Mouse (Mus musculus) kidney, embryonic 14.5 days (tissue): ENCODE measurements around the gene Lrrc23. TPM values are rescaled to one million over a fixed set of nuclear protein-coding genes. Genes with fewer than 3 reads are reported as not detected.
A peak's percentile ranks its signal among the peaks of the same experiment; 100 is the strongest.

Source experiments
- ATAC-seq: fragments of 200-750 bp; cut with Nextera tagmentation; 2 replicates; pipeline ENCODE4 v1.8.0; 2017; ENCODE audit warnings: moderate number of reproducible peaks, mild to moderate bottlenecking, moderate TSS enrichment, moderate library complexity; ENCODE audit not compliant: low FRiP score, low TSS enrichment
- H3K27ac ChIP-seq: fragments of 300-500 bp; sonication (generic); 2 replicates; pipeline ENCODE4 v1.5.1; 2014; ENCODE audit warnings: low read depth, mild to moderate bottlenecking, low read length, moderate library complexity, mixed read lengths
- H3K27me3 ChIP-seq: fragments of 300-500 bp; sonication (generic); 2 replicates; pipeline ENCODE4 v1.6.1; 2014; ENCODE audit warnings: mild to moderate bottlenecking, low read length; ENCODE audit not compliant: control insufficient read depth, insufficient read depth
- H3K36me3 ChIP-seq: fragments of 300-500 bp; sonication (generic); 2 replicates; pipeline ENCODE4 v1.6.1; 2014; ENCODE audit warnings: low read length, mixed read lengths; ENCODE audit not compliant: control insufficient read depth, insufficient read depth
- H3K4me1 ChIP-seq: fragments of 300-500 bp; sonication (generic); 2 replicates; pipeline ENCODE4 v1.6.1; 2014; ENCODE audit warnings: low read length, mixed read lengths; ENCODE audit not compliant: control insufficient read depth, insufficient read depth
- H3K4me2 ChIP-seq: fragments of 300-500 bp; sonication (generic); replicated peaks from 2 replicates; pipeline ENCODE4 v1.6.1; 2014; ENCODE audit warnings: low read depth, mild to moderate bottlenecking, low read length
- H3K4me3 ChIP-seq: fragments of 300-500 bp; sonication (generic); 2 replicates; pipeline ENCODE4 v1.5.1; 2014; ENCODE audit warnings: mild to moderate bottlenecking, low read length
- H3K9ac ChIP-seq: fragments of 300-500 bp; sonication (generic); 2 replicates; pipeline ENCODE4 v1.6.1; 2014; ENCODE audit warnings: low read depth, mild to moderate bottlenecking, low read length, moderate library complexity
- H3K9me3 ChIP-seq: fragments of 300-500 bp; sonication (generic); 2 replicates; pipeline ENCODE4 v1.6.1; 2016; ENCODE audit warnings: low read length; ENCODE audit not compliant: control insufficient read depth
- WGBS: fragments of 180-500 bp; shearing (Covaris S2); extraction: QIAGEN DNeasy Blood & Tissue Kit; methylation state at CpG from one replicate; pipeline ENCODE4 v1.1.7; 2014; 5-methylcytosine and 5-hydroxymethylcytosine counted together
- polyA plus RNA-seq: library from polyadenylated mRNA; unstranded; fragments of >200 nt; fragmentation: Nextera tagmentation; extraction: Ambion mirVana; gene quantifications from 2 replicates; pipeline ENCODE4 v1.2.1, GENCODE M21; 2014

Lrrc23 gene
- polyA plus RNA-seq, 1 experiment from 2014 or later, result 0.39 TPM

DNA sequence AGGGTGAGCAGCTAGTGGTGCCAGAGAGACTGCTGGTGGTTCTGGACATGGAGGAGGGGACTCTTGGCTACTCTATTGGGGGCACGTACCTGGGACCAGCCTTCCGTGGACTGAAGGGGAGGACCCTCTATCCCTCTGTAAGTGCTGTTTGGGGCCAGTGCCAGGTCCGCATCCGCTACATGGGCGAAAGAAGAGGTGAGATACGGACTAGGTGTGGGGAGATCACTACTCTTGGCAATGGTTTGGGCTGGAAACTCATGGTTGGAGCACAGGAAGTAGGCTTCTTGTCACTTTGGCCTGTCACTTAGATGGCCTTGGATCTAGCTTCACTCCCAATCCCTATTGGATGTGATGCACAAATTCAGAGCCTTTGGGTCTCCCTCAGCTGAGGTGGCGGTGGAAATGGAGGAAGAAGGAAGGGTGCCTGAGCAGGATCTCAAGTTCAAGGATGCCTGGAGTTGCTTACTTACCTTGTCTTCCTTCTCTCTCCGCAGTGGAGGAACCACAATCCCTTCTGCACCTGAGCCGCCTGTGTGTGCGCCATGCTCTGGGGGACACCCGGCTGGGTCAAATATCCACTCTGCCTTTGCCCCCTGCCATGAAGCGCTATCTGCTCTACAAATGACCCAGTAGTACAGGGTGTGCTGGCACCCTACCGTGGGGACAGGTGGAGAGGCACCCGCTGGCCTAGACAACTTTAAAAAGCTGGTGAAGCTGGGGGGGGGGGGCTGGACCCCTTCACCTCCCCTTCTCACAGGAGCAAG is 30.4 kb upstream of the Lrrc23 start:
- Histone ChIP-seq H3K9me3 (no peaks in the 10 kb centered on the region), H3K27me3 (no peaks in the 10 kb centered on the region), H3K4me2 (peak overlapping the region; percentile 89), H3K4me3 (peak overlapping the region; percentile 53), H3K9ac (peak overlapping the region; percentile 64), H3K36me3 (peaks cover 24% of the 10 kb centered on the region), H3K27ac (peak overlapping the region; percentile 92; the same call in 1 of the 2 replicates), H3K4me1 (peaks cover 31% of the 10 kb centered on the region)
- ATAC-seq, result peak; percentile 0; the same call in 1 of the 2 replicates
- 50% methylated on average over 14 of the region's 14 CpGs for whole genome bisulfite sequencing

DNA sequence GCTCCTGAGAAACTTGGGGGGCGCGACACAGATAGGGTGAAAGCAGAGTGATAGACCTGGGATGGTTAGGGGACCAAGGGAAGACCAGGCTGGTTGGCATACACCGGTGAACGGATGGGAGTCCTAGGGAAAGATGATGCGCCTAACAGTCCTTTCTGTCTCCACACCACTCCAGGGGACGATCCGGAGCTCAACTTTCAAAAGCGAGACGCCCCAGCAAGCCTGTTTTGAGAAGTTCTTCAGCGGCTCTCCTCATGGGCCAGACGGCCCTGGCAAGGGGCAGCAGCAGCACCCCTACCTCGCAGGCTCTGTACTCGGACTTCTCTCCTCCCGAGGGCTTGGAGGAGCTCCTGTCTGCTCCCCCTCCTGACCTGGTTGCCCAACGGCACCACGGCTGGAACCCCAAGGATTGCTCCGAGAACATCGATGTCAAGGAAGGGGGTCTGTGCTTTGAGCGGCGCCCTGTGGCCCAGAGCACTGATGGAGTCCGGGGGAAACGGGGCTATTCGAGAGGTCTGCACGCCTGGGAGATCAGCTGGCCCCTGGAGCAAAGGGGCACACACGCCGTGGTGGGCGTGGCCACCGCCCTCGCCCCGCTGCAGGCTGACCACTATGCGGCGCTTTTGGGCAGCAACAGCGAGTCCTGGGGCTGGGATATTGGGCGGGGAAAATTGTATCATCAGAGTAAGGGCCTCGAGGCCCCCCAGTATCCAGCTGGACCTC is 29.7 kb upstream of the Lrrc23 start:
- peak; percentile 14 for ATAC-seq
- Histone ChIP-seq H3K36me3 (peaks cover 24% of the 10 kb centered on the region), H3K27ac (peak overlapping the region; percentile 92), H3K4me2 (peak overlapping the region; percentile 89), H3K9ac (peak overlapping the region; percentile 64), H3K4me3 (peak overlapping the region; percentile 53), H3K4me1 (peaks cover 26% of the 10 kb centered on the region), H3K27me3 (no peaks in the 10 kb centered on the region), H3K9me3 (no peaks in the 10 kb centered on the region)
- under 1% methylated on average over 35 of the region's 35 CpGs for WGBS

DNA sequence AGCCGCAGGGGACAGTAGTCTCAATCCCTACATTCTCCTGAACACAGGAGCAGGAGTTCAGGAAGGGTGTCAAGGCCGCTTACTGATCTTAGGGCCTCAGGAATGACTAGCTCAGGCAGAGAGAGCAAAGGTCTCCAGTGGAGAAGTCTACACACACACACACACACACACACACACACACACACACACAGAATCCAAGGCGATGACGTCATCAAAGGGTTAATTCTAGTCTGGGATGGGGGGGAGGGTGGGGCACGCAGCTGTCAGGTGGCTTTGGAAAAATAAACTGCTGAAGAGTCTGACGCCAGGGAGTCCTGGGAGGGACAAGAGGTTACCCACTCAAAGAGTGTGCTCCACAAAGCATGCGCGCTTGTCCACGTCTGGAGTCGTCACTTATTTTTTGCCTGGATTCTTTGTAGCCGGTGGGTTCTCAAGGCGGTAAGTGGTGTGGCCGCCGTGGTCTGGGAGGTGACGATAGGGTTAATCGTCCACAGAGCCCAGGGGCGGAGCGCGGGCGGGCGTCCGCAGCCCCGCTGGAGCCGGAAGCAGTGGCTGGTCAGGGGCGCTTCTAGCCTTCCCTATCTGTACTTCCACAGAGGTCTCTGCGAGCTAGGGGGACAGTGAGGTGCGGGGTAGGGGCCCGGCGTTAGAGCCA is 29.0 kb upstream of the Lrrc23 start, which contains the start of gene Spsb2:
Gene Spsb2 (plus strand): TSS at position 304 of the 655 bp plus-strand sequence.
- 3% methylated on average over 29 of the region's 29 CpGs for WGBS
- H3K4me1 ChIP-seq, result peaks cover 25% of the 10 kb centered on the region

DNA sequence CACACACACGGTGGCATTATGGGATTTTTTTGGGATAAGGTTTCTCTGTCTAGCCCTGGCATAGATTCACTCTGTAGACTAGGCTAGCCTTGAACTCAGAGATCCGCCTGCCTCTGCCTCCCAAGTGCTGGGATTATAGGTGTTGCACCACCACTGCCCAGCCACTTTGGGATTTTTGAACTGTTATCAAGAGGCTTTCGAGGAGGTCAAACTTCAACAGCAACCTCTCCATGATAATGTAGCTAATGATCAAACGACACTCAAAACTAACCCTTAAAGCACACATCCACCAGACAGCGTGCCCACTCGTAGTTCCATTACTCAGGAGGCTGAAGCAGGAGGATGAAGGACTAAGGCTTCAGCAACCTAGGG is 28.4 kb upstream of the Lrrc23 start:
- Histone ChIP-seq H3K4me2 (peak overlapping the region; percentile 89), H3K4me1 (peaks cover 25% of the 10 kb centered on the region), H3K9me3 (no peaks in the 10 kb centered on the region), H3K27ac (peak overlapping the region; percentile 92), H3K4me3 (peak overlapping the region; percentile 53), H3K9ac (peak overlapping the region; percentile 64; the same call in 1 of the 2 replicates), H3K36me3 (peaks cover 24% of the 10 kb centered on the region), H3K27me3 (no peaks in the 10 kb centered on the region)
- WGBS, result 79% methylated on average over 6 of the region's 6 CpGs
- ATAC-seq, result no peak

More for the DNA sequence above, 29.0 kb upstream of the Lrrc23 start, which contains the start of gene Spsb2:
- peaks cover 24% of the 10 kb centered on the region for H3K36me3 ChIP-seq
- H3K9ac ChIP-seq, result peak within 1 kb of the TSS; percentile 64
- H3K4me3 ChIP-seq, result peak within 1 kb of the TSS; percentile 53
- peak; percentile 65 for ATAC-seq
- no peaks in the 10 kb centered on the region for H3K27me3 ChIP-seq
- H3K4me2 ChIP-seq, result peak within 1 kb of the TSS; percentile 89
- H3K27ac ChIP-seq, result peak within 1 kb of the TSS; percentile 92
- H3K9me3 ChIP-seq, result no peaks in the 10 kb centered on the region

DNA sequence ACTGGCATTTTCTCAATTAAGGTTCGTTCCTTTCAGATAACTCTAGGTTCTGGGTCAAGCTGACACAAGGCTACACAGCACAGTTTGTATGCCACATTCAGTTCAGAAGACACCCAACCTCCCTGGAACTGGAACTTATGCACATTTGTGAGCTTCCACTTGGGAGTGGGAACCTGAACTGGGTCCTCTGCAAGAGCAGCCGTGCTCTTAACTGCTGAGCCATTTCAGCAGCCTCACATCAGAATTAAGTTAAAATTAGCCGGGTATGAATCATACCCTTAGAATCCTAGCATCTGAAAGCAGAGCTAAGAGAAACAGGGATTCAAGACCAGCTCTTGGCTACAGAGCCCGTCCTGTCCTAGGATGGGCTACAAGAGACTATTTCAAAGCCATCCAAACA is 27.8 kb upstream of the Lrrc23 start:
- 86% methylated on average over 4 of the region's 4 CpGs for WGBS
- H3K27ac ChIP-seq, result no peak overlapping the region
- H3K9me3 ChIP-seq, result no peaks in the 10 kb centered on the region

DNA sequence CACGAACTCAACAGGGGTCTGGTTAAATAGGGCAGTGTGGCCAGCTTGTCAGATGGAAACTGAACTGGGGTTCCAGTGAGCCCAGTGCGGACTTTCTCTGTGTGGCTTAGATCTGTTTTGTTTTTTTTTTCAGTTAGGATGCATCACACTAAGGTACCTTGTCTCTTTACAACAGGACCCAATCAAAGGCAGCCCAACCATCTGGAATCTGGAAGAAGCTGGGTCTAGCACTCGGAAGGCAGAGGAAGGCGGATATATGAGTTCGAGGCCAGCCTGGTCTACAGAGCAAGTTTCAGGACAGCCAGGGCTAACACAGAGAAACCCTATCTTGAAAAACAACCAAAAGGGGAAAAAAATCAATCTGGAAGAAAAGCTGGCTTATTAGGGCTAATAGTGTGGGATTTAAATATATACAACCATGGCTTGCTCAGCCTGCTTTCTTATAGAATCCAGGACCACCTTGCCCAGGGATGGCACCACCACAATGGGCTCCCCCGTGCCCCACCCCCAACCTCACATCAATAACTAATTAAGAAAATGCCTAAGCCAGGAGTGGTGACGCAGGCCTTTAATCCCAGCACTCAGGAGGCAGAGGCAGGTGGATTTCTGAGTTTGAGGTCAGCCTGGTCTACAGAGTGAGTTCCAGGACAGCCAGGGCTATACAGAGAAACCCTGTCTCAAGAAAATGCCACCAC is 27.1 kb upstream of the Lrrc23 start:
- H3K4me3 ChIP-seq, result peak overlapping the region; percentile 41; the same call in 1 of the 2 replicates
- no peaks in the 10 kb centered on the region for H3K9me3 ChIP-seq
- peaks cover 15% of the 10 kb centered on the region for H3K36me3 ChIP-seq
- peak overlapping the region; percentile 89 for H3K27ac ChIP-seq
- no peaks in the 10 kb centered on the region for H3K27me3 ChIP-seq
- peak overlapping the region; percentile 1; the same call in 1 of the 2 replicates for H3K9ac ChIP-seq
- peaks cover 21% of the 10 kb centered on the region for H3K4me1 ChIP-seq
- peak overlapping the region; percentile 57 for H3K4me2 ChIP-seq
- no peak for ATAC-seq
- 76% methylated on average over 7 of the region's 7 CpGs for WGBS

More for the DNA sequence above, 27.8 kb upstream of the Lrrc23 start:
- no peak overlapping the region for H3K9ac ChIP-seq
- ATAC-seq, result no peak
- no peaks in the 10 kb centered on the region for H3K27me3 ChIP-seq
- no peak overlapping the region for H3K4me3 ChIP-seq
- H3K4me2 ChIP-seq, result no peak overlapping the region
- H3K36me3 ChIP-seq, result peaks cover 23% of the 10 kb centered on the region
- H3K4me1 ChIP-seq, result peaks cover 25% of the 10 kb centered on the region

DNA sequence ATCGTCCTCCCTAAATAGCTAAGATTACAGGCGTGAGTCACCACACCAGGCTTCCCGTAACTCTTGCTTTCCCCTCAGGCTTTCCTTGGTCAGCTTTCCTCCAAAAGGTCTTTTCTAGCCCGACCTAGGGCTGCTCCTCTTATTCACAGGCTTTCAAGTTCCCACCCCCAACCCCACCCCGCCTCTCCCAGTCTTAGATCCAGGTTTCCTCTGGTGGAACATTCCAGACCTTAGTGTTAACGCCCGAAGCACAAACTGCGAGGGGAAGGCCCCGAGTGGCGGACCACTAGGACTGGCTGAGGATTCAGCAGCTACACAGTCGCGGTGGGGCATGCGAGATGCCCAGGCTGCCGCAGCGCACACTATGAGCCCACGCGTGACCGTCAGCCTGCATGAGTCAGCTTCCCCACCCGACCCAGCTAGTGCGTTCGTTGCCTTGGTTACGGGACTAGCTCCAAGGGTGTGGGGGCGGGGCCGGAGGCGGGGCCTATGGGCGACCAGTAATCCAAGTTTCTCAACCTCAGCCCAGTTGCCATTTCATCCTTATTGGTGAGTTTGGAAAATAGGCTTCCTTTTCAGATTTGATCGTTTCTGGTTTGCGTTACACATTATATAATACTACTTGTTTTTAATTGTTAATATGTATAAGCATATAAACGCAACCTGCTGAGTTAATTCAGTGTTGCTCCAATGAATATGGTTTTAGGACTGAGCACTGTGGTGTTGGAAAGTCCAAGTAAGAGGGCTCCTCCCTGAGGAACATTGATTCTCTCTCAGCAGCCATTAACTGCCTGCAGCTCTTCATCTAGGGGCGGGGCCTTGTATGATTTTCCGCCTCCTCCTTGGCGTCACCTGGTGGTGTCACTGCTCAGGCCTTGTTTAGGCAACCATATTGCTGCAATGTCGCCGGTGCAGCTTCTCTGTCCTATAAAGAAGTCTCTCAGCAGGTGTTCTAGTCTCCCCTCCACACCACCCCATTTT is 26.1 kb upstream of the Lrrc23 start:
- Histone ChIP-seq H3K9me3 (no peaks in the 10 kb centered on the region), H3K4me1 (peaks cover 21% of the 10 kb centered on the region), H3K4me3 (peak overlapping the region; percentile 41), H3K36me3 (peaks cover 8% of the 10 kb centered on the region; the same call in 1 of the 2 replicates), H3K27me3 (no peaks in the 10 kb centered on the region), H3K27ac (peak overlapping the region; percentile 89), H3K9ac (peak overlapping the region; percentile 47), H3K4me2 (peak overlapping the region; percentile 57)
- under 1% methylated on average over 34 of the region's 34 CpGs for WGBS
- ATAC-seq, result peak; percentile 76
